Mouse (Mus musculus) layer of hippocampus, adult 18-20 months (tissue): Measurements from ENCODE around the gene Mylk2. TPM values are rescaled to one million over a fixed set of nuclear protein-coding genes. Genes with fewer than 3 reads are reported as not detected.
A peak's percentile ranks its signal among the peaks of the same experiment; 100 is the strongest.

ENCODE experiments used
- DNase-seq, 2 experiments: peaks; one replicate each; pipeline ENCODE4 v3.0.0; 2022; ENCODE audit warnings: low spot score in 2 of 2
- microRNA-seq, 2 experiments: library from miRNA; unstranded; fragments of <30 nt; microRNA quantifications; one replicate each; pipeline ENCODE4 v1.2.0; 2021
- total RNA-seq, 2 experiments: library from RNA; stranded (reverse); gene quantifications; 2 replicates each; pipeline ENCODE4 v1.2.3; 2021

Mylk2 gene
- total RNA-seq, 2 experiments from 2014 or later = not detected

- DNase-seq = no peak
Observed at GRCm38 (mm10) chr2:152942898-152943515, 31.9 kb downstream of the Mylk2 start.

DNA sequence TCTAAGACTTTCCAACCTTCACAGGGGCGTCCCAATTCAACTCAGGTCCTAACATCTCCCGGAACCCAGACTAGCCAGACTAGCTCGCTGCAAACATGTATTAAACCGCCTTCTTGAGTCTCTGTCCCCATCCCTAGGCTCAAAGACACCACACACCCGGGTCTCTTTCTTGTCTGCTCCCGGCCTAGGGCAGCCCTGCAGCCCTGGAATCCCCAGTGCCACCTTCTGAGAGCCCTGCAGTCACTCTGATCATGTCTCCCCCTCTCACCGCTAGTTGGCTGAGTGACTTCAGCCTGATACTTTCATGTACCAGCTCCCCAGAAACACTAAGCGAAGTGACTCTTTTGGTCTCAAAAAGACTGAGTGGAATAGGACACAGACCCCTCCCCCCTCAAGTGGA is 32.4 kb downstream of the Mylk2 start:
- DNase-seq = no peak

DNA sequence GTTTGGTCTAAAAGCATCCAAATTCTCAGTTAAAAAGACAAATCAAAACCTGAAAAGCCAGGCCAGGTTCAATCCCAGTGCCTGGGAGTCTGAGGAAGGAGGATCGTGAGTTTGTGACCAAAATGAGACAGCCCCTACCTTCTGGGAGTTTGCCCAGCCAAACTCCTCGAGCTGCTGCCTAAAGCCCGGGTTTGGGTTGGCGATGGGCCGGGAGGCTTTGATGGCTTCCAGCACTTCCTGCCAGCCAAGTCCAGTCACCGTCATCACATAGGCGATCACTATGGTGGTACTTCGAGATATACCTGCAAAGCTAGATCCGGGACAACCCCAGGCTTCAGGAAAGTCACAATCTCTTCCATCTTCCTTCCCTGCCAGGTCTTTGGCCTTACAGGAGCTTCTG is 32.9 kb downstream of the Mylk2 start:
- no peak for DNase-seq

GRCm38 (mm10) chr2:152947098-152947497 is 35.9 kb downstream of the Mylk2 start:
- DNase-seq = peak; percentile 46 to 85

GRCm38 (mm10) chr2:152948438-152949020 is 37.4 kb downstream of the Mylk2 start:
- no peak for DNase-seq

GRCm38 (mm10) chr2:152950358-152951064 is 39.4 kb downstream of the Mylk2 start:
- DNase-seq = no peak

DNA sequence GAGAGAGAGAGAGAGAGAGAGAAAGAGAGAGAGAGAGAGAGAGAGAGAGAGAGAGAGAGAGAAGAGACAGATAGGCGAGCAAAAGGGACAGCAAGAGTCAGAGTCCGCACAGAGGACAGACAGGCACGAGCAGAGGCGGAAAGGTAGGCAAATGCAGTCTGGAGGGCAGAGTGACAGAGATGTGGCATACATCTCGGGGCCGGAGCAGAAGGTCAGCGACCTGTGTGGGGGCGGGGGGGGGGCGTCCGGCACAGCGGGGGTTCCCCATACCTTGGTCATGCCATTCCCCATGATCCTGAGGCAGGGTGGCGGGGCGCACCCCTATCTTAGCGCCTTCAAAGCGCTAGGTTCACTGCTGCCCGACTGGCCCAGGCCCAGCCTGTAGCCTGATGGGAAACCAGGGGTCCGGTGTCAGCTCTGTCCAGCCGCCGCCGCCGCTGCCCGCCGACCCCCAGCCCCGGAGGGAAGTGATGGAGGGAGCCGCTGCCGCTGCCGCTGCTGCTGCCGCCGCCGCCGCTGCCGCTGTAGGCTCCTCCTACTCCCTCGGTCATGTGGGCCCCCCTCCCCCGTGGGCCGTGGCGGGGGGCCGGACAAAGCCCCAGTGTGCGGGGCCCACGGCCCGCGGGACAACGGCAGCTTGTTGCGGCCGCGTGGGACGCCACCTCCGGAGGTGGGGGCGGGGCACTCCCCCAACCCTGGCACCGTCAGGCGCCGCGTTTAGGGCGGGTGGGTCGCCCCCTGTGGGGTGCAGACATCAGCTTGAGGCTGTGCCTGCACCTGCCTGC is 40.1 kb downstream of the Mylk2 start, which contains the start of gene Dusp15:
Gene Dusp15, minus strand, starts transcription at position 634 of the 785 bp plus-strand sequence.
- DNase-seq = peak; percentile 43 to 59

- DNase-seq = no peak
Observed at GRCm38 (mm10) chr2:152951850-152952720, 40.9 kb downstream of the Mylk2 start.

DNA sequence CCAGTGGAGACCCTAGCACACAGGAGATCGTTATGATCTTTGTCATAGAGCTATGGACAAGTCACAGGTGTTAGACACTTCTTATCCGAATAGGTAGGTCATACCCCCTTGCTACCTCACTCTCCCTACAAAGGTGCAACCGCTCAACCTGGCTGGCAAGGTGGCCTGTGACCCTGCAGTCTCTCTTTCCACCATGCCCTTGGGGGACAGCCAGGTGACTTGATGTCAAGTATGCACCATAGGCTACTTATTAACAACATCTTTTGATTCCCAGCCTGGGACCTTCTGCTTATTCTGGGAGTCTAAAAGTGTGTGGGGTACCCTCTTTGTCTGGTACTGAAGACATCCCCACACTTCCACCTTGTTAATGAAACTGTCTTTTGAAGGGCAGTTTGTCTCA is 47.0 kb downstream of the Mylk2 start:
- DNase-seq = no peak

DNA sequence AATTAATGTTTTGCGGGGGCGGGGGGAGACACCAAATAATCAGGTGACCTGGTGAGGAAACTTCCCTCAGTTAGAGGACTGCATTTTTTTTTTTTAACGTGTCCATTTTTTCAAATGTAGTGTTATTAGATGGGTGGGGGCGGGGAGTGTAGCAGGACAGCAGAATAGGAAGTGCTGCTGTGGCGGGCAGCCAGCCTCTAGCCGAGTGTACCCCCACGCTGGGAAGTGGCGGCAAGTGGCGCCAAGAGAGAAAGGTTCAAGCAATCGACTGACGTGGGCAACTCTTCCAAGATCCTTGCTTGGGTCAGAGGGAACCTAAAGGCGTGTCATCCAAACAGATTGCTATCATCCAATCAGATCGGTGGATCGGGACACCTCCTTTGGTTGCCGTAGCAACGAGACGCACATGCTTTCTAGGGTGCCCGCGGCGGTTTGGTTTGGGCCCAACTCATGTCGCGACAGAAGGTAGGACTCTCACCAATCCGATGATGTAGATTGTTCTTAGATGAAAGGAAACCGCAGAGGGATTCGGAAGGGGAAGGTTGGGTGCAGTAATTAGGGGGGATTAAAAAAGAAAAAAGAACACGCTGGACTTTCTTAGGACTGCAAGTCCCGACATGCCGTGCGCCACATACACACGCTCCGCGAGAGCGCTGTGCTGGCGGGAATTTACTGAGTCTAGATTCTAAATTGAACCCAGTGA is 51.1 kb downstream of the Mylk2 start, which contains the start of gene Ttll9:
Gene Ttll9, plus strand, starts transcription at position 395 of the 703 bp plus-strand sequence.
- peak; percentile 83 to 92 for DNase-seq

DNA sequence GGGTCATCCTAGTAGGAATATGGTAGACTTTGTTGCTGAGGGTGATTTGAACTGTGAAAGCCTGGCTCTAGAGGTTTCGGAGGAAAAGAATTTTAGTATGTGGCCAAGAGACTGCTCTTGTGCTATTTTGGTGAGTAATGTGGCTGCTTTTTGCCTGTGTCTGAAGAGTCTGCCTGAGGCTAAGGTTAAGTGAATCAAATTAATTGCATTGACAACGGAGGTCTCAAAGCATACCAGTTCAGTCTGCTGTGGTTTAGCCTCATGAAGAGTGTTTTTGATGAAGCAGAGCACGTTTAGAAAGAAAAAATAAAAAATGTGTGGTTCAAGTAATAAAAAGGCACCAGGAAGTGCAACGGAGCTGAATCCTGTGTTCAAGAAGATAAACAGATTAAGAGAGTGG is 54.4 kb downstream of the Mylk2 start:
- no peak for DNase-seq

Small RNA genes lying within 50 kb of the gene (microRNA-seq; reads per million reads assigned to microRNA genes)
- 0 reads per million in 2 experiments for gene Mir5622

Other genes with a start within 250 kb of the Mylk2 start
- 10 to 100 TPM; 75.0 to 76.0 TPM for gene H13, start 241.9 kb upstream of the Mylk2 start, total RNA-seq
- 10 to 100 TPM; 18.3 to 19.2 TPM for gene Mcts2, start 224.3 kb upstream of the Mylk2 start, total RNA-seq
- gene Id1, start 175.1 kb upstream of the Mylk2 start, total RNA-seq = 10 to 100 TPM; 19.5 to 22.3 TPM
- 1 to 10 TPM; 1.1 to 2.3 TPM for gene Cox4i2, start 157.2 kb upstream of the Mylk2 start, total RNA-seq
- 100 to 1,000 TPM; 134 to 146 TPM for gene Bcl2l1, start 79.6 kb upstream of the Mylk2 start, total RNA-seq
- gene Tpx2, start 63.4 kb upstream of the Mylk2 start, total RNA-seq = 1 to 10 TPM; 1.6 to 1.9 TPM
- gene Foxs1, start 21.9 kb downstream of the Mylk2 start, total RNA-seq = under 1 TPM; 0.58 to 0.89 TPM
- 10 to 100 TPM in 1 of 2 experiments, 1 to 10 TPM in 1; 10.0 to 10.8 TPM for gene Dusp15, start 40.3 kb downstream of the Mylk2 start, total RNA-seq
- 1 to 10 TPM in 1 of 2 experiments, under 1 TPM in 1; 0.94 to 1.3 TPM for gene Ttll9, start 51.1 kb downstream of the Mylk2 start, total RNA-seq
- gene Pdrg1, start 104.1 kb downstream of the Mylk2 start, total RNA-seq = 10 to 100 TPM; 40.5 to 42.9 TPM
- gene Xkr7, start 120.5 kb downstream of the Mylk2 start, total RNA-seq = 1 to 10 TPM; 1.4 to 2.5 TPM
- gene Ccm2l, start 154.6 kb downstream of the Mylk2 start, total RNA-seq = 1 to 10 TPM; 2.2 to 3.1 TPM
- gene Hck, start 197.1 kb downstream of the Mylk2 start, total RNA-seq = 1 to 10 TPM; 1.5 to 2.0 TPM
- gene Tm9sf4, start 250.0 kb downstream of the Mylk2 start, total RNA-seq = 10 to 100 TPM; 83.4 to 93.9 TPM